Mouse (Mus musculus) adrenal gland, postnatal 14 days (tissue): ENCODE results near the gene Rnf157. TPM values are rescaled to one million over a fixed set of nuclear protein-coding genes. Genes with fewer than 3 reads are reported as not detected.

Source experiments
- DNase-seq: peaks from one replicate; pipeline ENCODE4 v3.0.0; 2021; ENCODE audit warnings: mixed read lengths
- total RNA-seq: library from RNA; stranded (reverse); gene quantifications from 2 replicates; pipeline ENCODE4 v1.2.3, GENCODE M21; 2021

Rnf157 gene
- total RNA-seq, 1 experiment from 2014 or later, result 8.6 TPM

DNA sequence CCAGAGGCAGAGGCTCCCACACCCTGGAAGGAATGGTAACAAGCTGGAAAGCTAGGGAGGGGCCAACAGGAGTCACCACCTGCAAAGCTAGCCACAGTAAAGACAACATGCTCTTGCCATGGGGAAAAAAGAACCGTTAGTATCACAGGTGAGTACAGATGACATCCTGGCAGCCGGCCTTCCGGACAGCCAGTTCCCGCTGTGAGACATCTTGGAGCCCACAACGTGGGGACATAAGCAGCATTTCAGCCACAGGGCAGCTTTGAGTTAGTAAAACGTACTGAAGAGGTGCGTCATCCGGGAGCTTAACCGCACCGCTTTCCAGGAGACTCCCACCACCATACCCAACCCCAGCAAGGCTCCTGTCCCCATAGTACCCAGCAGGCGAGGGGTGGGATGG, 114.6 kb downstream of the Rnf157 start:
- DNase-seq, result no peak

- DNase-seq, result no peak
Observed at GRCm38 (mm10) chr11:116297017-116297416, 115.8 kb downstream of the Rnf157 start.

- DNase-seq, result no peak
Observed at GRCm38 (mm10) chr11:116296191-116296734, 116.6 kb downstream of the Rnf157 start.

GRCm38 (mm10) chr11:116294319-116294718, 118.5 kb downstream of the Rnf157 start:
- DNase-seq, result peak; percentile 69

DNA sequence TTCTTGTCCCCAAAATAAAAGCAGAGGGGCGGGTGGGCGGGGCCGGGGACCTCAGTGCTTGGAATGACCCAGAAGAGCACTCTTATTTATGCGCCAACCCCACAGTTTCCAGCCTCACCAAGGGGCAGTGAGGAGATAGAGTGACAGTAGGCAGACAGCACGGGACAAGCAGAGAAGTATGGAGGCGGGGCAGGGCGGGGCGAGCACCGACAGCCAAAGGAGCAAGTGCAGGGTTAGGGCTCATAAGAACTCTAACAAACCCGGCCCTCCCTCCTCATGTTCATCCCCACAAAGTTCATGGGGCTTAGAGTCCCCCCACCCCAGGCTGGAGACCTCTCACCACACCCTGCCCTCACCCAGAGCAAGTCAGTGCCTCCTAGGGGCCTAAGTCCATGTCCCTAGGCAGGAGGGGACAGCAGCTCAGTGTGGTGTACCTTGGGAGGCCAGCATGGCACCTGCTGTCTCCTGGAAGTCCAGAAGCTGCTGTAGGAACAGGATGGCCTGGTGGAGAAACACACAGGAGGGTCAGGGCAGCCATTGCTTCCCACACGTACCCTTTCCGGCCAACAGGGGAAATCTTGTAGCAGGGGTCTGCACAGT, 119.2 kb downstream of the Rnf157 start:
- no peak for DNase-seq

DNA sequence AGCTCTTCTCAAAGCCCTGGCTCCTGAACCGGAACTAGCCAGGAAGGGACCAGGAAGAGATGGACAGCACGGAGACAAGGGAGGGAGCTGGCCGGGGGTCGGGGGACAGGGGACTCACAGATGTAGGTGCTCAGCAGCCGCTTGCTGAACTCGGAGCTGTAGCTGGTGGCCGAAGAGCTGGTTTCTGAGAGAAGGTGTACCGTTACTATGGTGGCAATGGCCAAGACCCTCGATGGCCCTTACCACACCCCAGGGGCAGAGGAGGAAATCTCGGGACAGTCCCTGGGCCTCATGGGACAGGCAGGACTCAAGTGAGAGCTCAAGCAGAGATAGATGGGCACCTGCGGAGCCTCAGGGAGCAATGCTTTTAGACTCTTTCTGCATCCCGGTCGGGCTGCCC, 120.4 kb downstream of the Rnf157 start:
- no peak for DNase-seq

GRCm38 (mm10) chr11:116290556-116290955, 122.3 kb downstream of the Rnf157 start:
- no peak for DNase-seq

GRCm38 (mm10) chr11:116287351-116287750, 125.5 kb downstream of the Rnf157 start:
- no peak for DNase-seq

Other genes starting within 250 kb of the Rnf157 start
- gene Fbf1, start 244.9 kb downstream of the Rnf157 start, total RNA-seq, result 28.1 and 31.0 TPM in 2 replicates
- gene Ten1, start 214.2 kb downstream of the Rnf157 start, total RNA-seq, result 16.7 and 20.0 TPM in 2 replicates
- gene Acox1, start 214.0 kb downstream of the Rnf157 start, total RNA-seq, result 150 and 199 TPM in 2 replicates
- gene Evpl, start 175.0 kb downstream of the Rnf157 start, total RNA-seq, result 1.3 and 1.7 TPM in 2 replicates
- 63.1 and 70.4 TPM in 2 replicates for gene Srp68, start 138.8 kb downstream of the Rnf157 start, total RNA-seq
- not detected in 2 replicates for gene Galr2, start 132.1 kb downstream of the Rnf157 start, total RNA-seq
- 50.5 and 62.8 TPM in 2 replicates for gene Exoc7, start 105.8 kb downstream of the Rnf157 start, total RNA-seq
- gene Foxj1, start 77.6 kb downstream of the Rnf157 start, total RNA-seq, result 0.23 and 0.30 TPM in 2 replicates
- 36.4 and 38.8 TPM in 2 replicates for gene Ubald2, start 21.1 kb upstream of the Rnf157 start, total RNA-seq
- gene Qrich2, start 53.2 kb upstream of the Rnf157 start, total RNA-seq, result not detected in 2 replicates
- 81.1 and 81.8 TPM in 2 replicates for gene Prpsap1, start 81.2 kb upstream of the Rnf157 start, total RNA-seq
- 2.3 and 3.5 TPM in 2 replicates for gene Sphk1, start 117.9 kb upstream of the Rnf157 start, total RNA-seq
- gene Ube2o, start 168.4 kb upstream of the Rnf157 start, total RNA-seq, result 32.0 and 38.5 TPM in 2 replicates
- gene Aanat, start 173.4 kb upstream of the Rnf157 start, total RNA-seq, result not detected in 2 replicates
- 11.2 and 14.3 TPM in 2 replicates for gene Rhbdf2, start 214.0 kb upstream of the Rnf157 start, total RNA-seq
- 5.3 and 6.1 TPM in 2 replicates for gene Prcd, start 240.5 kb upstream of the Rnf157 start, total RNA-seq
- 30.9 and 35.0 TPM in 2 replicates for gene Cygb, start 241.3 kb upstream of the Rnf157 start, total RNA-seq